Mouse (Mus musculus): ENCODE data around the gene Zfp704. TPM values are rescaled to one million over a fixed set of nuclear protein-coding genes. Genes with fewer than 3 reads are reported as not detected.
A peak's percentile ranks its signal among the peaks of the same experiment; 100 is the strongest.

The Zfp704 gene
- polyA plus RNA-seq, 1 experiment from 2014 or later = 14.7 TPM

GRCm38 (mm10) chr3:9614676-9615075 is 4.8 kb upstream of the Zfp704 start:
- whole genome bisulfite sequencing = 78% methylated on average over 12 of the region's 12 CpGs
- ATAC-seq (ENCODE audit: low FRiP score) (no peak), DNase-seq (ENCODE audit: low spot score) (no peak)
- Histone ChIP-seq H3K4me1 (replicated peaks; ENCODE audit: control insufficient read depth, insufficient read depth, low read length) (no peaks in the 10 kb centered on the region), H3K9ac (no peak overlapping the region), H3K4me3 (replicated peaks; ENCODE audit: low read length) (no peak overlapping the region), H3K27ac (no peak overlapping the region), H3K27me3 (ENCODE audit: control insufficient read depth, insufficient read depth, low read length) (no peaks in the 10 kb centered on the region), H3K36me3 (replicated peaks; ENCODE audit: control insufficient read depth, insufficient read depth) (no peaks in the 10 kb centered on the region), H3K4me2 (replicated peaks) (no peak overlapping the region), H3K9me3 (ENCODE audit: control insufficient read depth, low read length) (no peaks in the 10 kb centered on the region)

- no peaks in the 10 kb centered on the region for H3K4me1 ChIP-seq (replicated peaks; ENCODE audit: control insufficient read depth, insufficient read depth, low read length)
- ATAC-seq (ENCODE audit: low FRiP score) = no peak
- H3K4me3 ChIP-seq (replicated peaks; ENCODE audit: low read length) = no peak overlapping the region
- H3K9me3 ChIP-seq (ENCODE audit: control insufficient read depth, low read length) = no peaks in the 10 kb centered on the region
- H3K36me3 ChIP-seq (replicated peaks; ENCODE audit: control insufficient read depth, insufficient read depth) = no peaks in the 10 kb centered on the region
- no peaks in the 10 kb centered on the region for H3K27me3 ChIP-seq (ENCODE audit: control insufficient read depth, insufficient read depth, low read length)
- no peak overlapping the region for H3K9ac ChIP-seq
- no peak overlapping the region for H3K4me2 ChIP-seq (replicated peaks)
- WGBS = 76% methylated on average over 8 of the region's 8 CpGs
- no peak overlapping the region for H3K27ac ChIP-seq
- DNase-seq (ENCODE audit: low spot score) = no peak
Observed at GRCm38 (mm10) chr3:9614011-9614410, 4.1 kb upstream of the Zfp704 start.

DNA sequence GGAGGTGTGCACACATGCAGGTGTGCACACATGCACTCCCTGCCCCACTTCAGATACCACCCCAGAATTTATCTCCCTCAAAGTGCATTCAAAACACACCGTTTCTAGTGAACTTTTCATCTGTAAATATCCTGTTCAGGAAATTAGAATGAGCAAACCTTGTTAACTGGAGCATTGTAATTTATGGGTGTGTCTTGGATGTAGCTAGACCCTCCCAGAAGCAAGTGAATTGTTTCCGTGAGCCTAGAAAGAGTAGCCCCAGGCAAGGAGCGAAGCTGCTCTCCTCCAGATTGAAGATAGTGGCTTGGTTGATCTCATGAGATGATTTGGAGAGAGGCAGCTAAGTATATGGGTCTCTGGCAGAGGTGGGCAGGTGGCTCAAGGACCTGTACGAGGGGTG is 1.3 kb upstream of the Zfp704 start:
- WGBS = 71% methylated on average over 4 of the region's 4 CpGs

DNA sequence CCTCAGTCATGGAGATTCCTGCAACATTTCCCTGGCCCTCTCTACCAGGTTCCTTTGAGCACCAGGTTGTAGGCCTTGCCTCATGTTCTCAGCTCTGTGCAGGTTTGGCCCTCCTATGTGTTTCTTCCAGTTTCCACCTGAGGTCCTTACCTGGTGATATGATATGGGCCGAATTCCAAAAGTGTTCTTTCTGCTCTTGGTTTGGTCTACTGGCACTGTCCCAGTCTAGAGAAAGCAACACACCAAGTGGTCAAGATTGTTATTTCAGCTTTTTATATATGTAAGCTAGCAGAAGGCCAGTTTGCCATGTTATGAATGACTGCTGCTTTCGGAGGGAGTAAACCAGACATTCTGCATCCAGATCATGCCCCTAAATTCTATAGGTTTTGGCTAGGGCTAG is 541 bp upstream of the Zfp704 start:
- Histone ChIP-seq H3K9ac (no peak overlapping the region; the same call in 1 of the 2 replicates), H3K27me3 (ENCODE audit: control insufficient read depth, insufficient read depth, low read length) (no peaks in the 10 kb centered on the region), H3K4me1 (replicated peaks; ENCODE audit: control insufficient read depth, insufficient read depth, low read length) (peaks cover 23% of the 10 kb centered on the region), H3K9me3 (ENCODE audit: control insufficient read depth, low read length) (no peaks in the 10 kb centered on the region), H3K4me3 (replicated peaks; ENCODE audit: low read length) (peak overlapping the region; percentile 68), H3K4me2 (replicated peaks) (peak overlapping the region; percentile 84), H3K27ac (peak overlapping the region; percentile 96; the same call in 1 of the 2 replicates), H3K36me3 (replicated peaks; ENCODE audit: control insufficient read depth, insufficient read depth) (no peaks in the 10 kb centered on the region)
- DNase-seq (ENCODE audit: low spot score) (no peak), ATAC-seq (ENCODE audit: low FRiP score) (peak; percentile 10; the same call in 1 of the 2 replicates)
- WGBS = 83% methylated on average over 2 of the region's 2 CpGs

More for the DNA sequence above, 1.3 kb upstream of the Zfp704 start:
- no peak for ATAC-seq (ENCODE audit: low FRiP score)
- no peak for DNase-seq (ENCODE audit: low spot score)
- Histone ChIP-seq H3K27me3 (ENCODE audit: control insufficient read depth, insufficient read depth, low read length) (no peaks in the 10 kb centered on the region), H3K27ac (no peak overlapping the region), H3K4me1 (replicated peaks; ENCODE audit: control insufficient read depth, insufficient read depth, low read length) (peaks cover 15% of the 10 kb centered on the region), H3K9me3 (ENCODE audit: control insufficient read depth, low read length) (no peaks in the 10 kb centered on the region), H3K4me3 (replicated peaks; ENCODE audit: low read length) (no peak overlapping the region), H3K9ac (no peak overlapping the region), H3K4me2 (replicated peaks) (no peak overlapping the region), H3K36me3 (replicated peaks; ENCODE audit: control insufficient read depth, insufficient read depth) (no peaks in the 10 kb centered on the region)

GRCm38 (mm10) chr3:9608906-9609580 is 842 bp downstream of the Zfp704 start:
- under 1% methylated on average over 94 of the region's 94 CpGs for WGBS
- ATAC-seq (ENCODE audit: low FRiP score) = peak; percentile 36
- DNase-seq (ENCODE audit: low spot score) = peak; percentile 25
- Histone ChIP-seq H3K27ac (peak overlapping the region; percentile 96), H3K27me3 (ENCODE audit: control insufficient read depth, insufficient read depth, low read length) (no peaks in the 10 kb centered on the region), H3K4me2 (replicated peaks) (peak overlapping the region; percentile 84), H3K9ac (peak overlapping the region; percentile 97), H3K36me3 (replicated peaks; ENCODE audit: control insufficient read depth, insufficient read depth) (no peaks in the 10 kb centered on the region), H3K9me3 (ENCODE audit: control insufficient read depth, low read length) (no peaks in the 10 kb centered on the region), H3K4me3 (replicated peaks; ENCODE audit: low read length) (peak overlapping the region; percentile 68), H3K4me1 (replicated peaks; ENCODE audit: control insufficient read depth, insufficient read depth, low read length) (peaks cover 28% of the 10 kb centered on the region)

GRCm38 (mm10) chr3:9608441-9608905 is 1.4 kb downstream of the Zfp704 start:
- H3K27me3 ChIP-seq (ENCODE audit: control insufficient read depth, insufficient read depth, low read length) = no peaks in the 10 kb centered on the region
- no peaks in the 10 kb centered on the region for H3K36me3 ChIP-seq (replicated peaks; ENCODE audit: control insufficient read depth, insufficient read depth)
- 0% methylated on average over 16 of the region's 16 CpGs for WGBS
- DNase-seq (ENCODE audit: low spot score) (peak; percentile 65), ATAC-seq (ENCODE audit: low FRiP score) (peak; percentile 21; the same call in 1 of the 2 replicates)
- H3K4me1 ChIP-seq (replicated peaks; ENCODE audit: control insufficient read depth, insufficient read depth, low read length) = peaks cover 28% of the 10 kb centered on the region
- H3K9ac ChIP-seq = peak overlapping the region; percentile 97
- peak overlapping the region; percentile 84 for H3K4me2 ChIP-seq (replicated peaks)
- H3K4me3 ChIP-seq (replicated peaks; ENCODE audit: low read length) = peak overlapping the region; percentile 68
- no peaks in the 10 kb centered on the region for H3K9me3 ChIP-seq (ENCODE audit: control insufficient read depth, low read length)
- H3K27ac ChIP-seq = peak overlapping the region; percentile 96

DNA sequence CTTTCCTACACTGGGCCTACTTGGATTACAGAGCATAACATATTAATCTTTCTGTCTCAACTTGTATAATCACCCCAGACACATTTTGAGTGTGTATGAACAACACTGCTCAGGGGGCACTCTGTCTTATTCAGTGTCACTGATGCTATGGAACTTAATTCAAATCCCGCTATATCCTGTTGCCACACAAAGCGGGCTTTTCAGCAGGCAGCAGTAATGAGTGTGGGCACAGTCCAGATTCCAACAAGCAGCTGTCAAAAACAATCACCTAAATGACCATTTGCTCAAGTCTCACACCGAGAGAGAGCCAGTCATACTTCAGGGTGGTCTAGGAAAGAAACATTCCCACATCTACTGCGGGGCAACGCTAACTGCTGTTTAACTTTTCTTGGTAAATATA is 2.2 kb downstream of the Zfp704 start:
- no peaks in the 10 kb centered on the region for H3K36me3 ChIP-seq (replicated peaks; ENCODE audit: control insufficient read depth, insufficient read depth)
- H3K4me3 ChIP-seq (replicated peaks; ENCODE audit: low read length) = peak overlapping the region; percentile 68
- WGBS = 36% methylated on average over 5 of the region's 5 CpGs
- no peaks in the 10 kb centered on the region for H3K9me3 ChIP-seq (ENCODE audit: control insufficient read depth, low read length)
- H3K4me1 ChIP-seq (replicated peaks; ENCODE audit: control insufficient read depth, insufficient read depth, low read length) = peaks cover 28% of the 10 kb centered on the region
- peak overlapping the region; percentile 84 for H3K4me2 ChIP-seq (replicated peaks)
- 0 out of 2 replicates have a peak overlapping the region, but pooled peaks have one; percentile 97 for H3K9ac ChIP-seq
- ATAC-seq (ENCODE audit: low FRiP score) (no peak), DNase-seq (ENCODE audit: low spot score) (peak; percentile 25)
- H3K27ac ChIP-seq = no peak overlapping the region
- no peaks in the 10 kb centered on the region for H3K27me3 ChIP-seq (ENCODE audit: control insufficient read depth, insufficient read depth, low read length)

- H3K4me2 ChIP-seq (replicated peaks) = 0 out of 2 replicates have a peak overlapping the region, but pooled peaks have one; percentile 17
- no peak for DNase-seq (ENCODE audit: low spot score)
- no peaks in the 10 kb centered on the region for H3K36me3 ChIP-seq (replicated peaks; ENCODE audit: control insufficient read depth, insufficient read depth)
- no peaks in the 10 kb centered on the region for H3K27me3 ChIP-seq (ENCODE audit: control insufficient read depth, insufficient read depth, low read length)
- peaks cover 28% of the 10 kb centered on the region for H3K4me1 ChIP-seq (replicated peaks; ENCODE audit: control insufficient read depth, insufficient read depth, low read length)
- H3K4me3 ChIP-seq (replicated peaks; ENCODE audit: low read length) = no peak overlapping the region
- no peak overlapping the region for H3K27ac ChIP-seq
- no peaks in the 10 kb centered on the region for H3K9me3 ChIP-seq (ENCODE audit: control insufficient read depth, low read length)
- no peak for ATAC-seq (ENCODE audit: low FRiP score)
- H3K9ac ChIP-seq = no peak overlapping the region
- WGBS = 32% methylated on average over 11 of the region's 11 CpGs
Observed at GRCm38 (mm10) chr3:9605784-9606706, 3.8 kb downstream of the Zfp704 start.

- no peak overlapping the region for H3K27ac ChIP-seq
- ATAC-seq (ENCODE audit: low FRiP score) (no peak), DNase-seq (ENCODE audit: low spot score) (no peak)
- peaks cover 28% of the 10 kb centered on the region for H3K4me1 ChIP-seq (replicated peaks; ENCODE audit: control insufficient read depth, insufficient read depth, low read length)
- WGBS = 87% methylated on average over 7 of the region's 7 CpGs
- H3K9ac ChIP-seq = no peak overlapping the region
- no peaks in the 10 kb centered on the region for H3K36me3 ChIP-seq (replicated peaks; ENCODE audit: control insufficient read depth, insufficient read depth)
- H3K27me3 ChIP-seq (ENCODE audit: control insufficient read depth, insufficient read depth, low read length) = no peaks in the 10 kb centered on the region
- no peak overlapping the region for H3K4me3 ChIP-seq (replicated peaks; ENCODE audit: low read length)
- H3K4me2 ChIP-seq (replicated peaks) = no peak overlapping the region
- H3K9me3 ChIP-seq (ENCODE audit: control insufficient read depth, low read length) = no peaks in the 10 kb centered on the region
Observed at GRCm38 (mm10) chr3:9604941-9605340, 4.9 kb downstream of the Zfp704 start.

Measured in hindbrain, embryonic 14.5 days (tissue).